Mouse (Mus musculus): ENCODE measurements around the gene Prox1.

Prox1 gene

GRCm38 (mm10) chr1:190140519-190140918 lies 30.0 kb downstream of the Prox1 start:
- DNase-seq, result no peak

DNA sequence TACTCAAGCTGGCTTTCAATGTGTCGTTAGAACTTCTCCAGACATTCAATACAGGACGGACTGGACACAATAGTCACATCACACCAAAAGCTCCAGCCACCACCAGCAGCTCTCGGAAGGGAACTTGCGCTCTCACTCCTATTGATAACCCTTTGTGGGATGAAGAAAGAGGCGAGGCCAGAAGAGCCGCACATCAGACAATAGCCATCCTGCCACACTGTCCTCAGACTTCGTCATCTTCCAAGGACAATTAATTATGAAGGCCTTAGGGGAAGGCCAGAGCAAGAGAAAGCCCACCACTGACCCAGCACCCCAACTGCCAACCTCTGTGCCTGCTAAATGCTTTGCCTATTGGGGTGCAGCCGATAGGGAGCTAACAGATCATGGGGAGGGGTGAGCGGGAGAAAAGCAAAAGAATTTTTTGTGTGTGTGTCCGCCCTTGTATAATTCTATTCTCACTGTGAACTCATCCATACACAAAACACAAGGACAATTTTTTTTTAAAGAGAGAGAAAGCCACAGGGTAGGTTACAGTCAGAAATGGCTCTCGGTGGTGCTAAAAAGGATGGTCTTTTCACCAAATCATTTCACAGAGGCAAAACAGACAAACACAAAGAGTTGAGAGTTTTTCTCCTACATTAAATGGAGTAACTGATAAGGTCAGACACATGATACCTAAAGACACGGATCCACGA lies 30.7 kb downstream of the Prox1 start:
- DNase-seq, result no peak

- no peak for DNase-seq
Observed at GRCm38 (mm10) chr1:190137943-190138342, 32.6 kb downstream of the Prox1 start.

- DNase-seq, result no peak
Observed at GRCm38 (mm10) chr1:190132897-190133296, 37.6 kb downstream of the Prox1 start.

- DNase-seq, result no peak
Observed at GRCm38 (mm10) chr1:190130888-190131287, 39.6 kb downstream of the Prox1 start.

DNA sequence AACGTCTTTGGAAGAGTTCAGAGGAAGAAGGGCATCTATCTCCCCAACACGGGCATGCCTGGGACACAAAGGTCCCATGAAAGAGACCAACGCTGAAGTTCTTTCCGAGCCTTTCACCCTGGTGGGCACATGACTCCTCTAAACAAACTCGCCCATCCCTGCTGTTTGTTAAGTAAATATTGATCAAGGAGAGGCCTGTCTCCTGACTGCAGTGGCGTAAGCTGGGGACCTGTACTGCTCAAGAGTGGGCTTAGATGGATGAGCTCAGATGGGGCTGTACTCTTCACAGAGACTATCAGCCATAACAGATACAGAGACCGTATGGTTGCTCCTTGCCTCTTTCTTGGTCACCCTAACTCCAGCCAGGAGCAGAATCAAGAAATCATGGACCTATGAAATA lies 41.0 kb downstream of the Prox1 start:
- no peak for DNase-seq

DNA sequence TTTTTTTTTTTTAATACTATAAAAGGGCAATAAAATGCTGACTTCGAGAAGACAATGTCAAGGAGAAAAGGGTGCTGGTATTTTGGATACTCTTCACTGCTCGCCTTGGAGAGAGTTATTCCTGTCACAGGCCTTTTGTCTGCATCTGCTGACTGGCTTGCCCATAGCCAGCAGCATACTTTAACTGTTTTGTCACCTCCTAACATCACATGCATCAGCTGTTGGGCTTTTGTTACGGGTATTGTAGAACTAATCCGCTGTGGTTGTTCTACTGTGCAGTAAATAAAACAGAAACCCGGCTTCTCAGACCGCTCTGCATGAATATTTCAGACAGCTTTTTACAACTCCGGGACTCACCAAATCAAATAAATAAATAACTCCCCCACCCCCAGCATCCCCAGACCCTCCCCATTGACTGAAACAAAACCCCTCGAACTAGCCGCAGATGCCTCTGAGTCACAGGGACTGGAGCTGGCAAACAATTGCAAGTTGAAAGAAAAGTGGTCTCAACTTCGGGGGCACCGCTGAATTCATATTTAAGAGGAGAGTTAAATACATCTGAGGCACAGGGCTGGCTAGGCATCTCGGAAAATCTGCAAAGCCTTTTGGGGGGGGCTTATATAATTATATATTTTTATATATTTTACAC lies 41.7 kb downstream of the Prox1 start:
- no peak for DNase-seq

DNA sequence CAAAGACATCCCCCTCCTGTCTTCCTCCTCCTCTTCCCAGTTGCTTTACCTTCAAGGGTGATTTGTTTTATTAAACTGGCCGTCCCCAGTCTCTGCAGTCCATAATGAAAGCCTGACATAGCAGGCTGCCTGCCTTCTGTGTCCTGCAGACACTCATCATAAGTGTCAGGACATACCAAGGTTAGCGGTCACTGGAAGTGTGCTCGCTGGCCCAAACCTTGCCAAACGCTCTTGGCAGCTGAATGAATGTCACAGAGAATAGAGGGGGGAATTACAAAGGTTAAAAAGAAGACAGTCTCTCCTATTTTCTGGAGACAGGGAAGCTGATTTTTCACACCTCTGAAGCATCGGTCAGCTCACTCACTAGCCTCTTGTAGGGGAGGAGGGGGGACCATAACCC lies 42.6 kb downstream of the Prox1 start:
- no peak for DNase-seq

DNA sequence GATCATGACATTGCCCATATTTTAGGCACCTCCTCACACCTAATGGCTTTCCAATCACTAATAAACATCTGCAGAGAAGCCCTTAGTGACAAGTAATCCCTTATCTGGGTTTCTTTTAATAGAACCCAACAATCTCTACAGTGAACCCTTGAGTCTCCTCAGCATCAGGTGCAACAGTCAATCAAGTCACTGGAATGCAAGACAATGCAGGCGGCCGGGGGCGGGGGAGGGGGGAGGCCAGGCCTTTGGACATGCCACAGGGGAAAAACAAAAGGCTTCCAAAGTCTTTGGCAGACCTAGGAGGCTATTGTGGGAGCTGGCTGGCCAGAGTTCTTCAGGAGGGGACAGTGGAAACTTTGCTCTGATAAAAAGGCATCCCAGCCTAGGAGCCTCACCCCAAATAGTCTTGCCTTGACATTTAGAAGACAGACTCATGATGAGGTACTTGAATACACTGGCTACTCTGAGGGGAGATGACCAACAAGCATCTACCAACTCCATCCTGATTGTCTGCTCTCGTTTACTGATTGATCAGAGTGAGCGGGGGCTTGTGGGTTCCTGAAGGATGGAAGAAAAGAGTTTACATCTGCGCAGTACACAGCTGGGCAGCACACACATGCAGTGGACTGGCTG lies 43.2 kb downstream of the Prox1 start:
- DNase-seq, result no peak

DNA sequence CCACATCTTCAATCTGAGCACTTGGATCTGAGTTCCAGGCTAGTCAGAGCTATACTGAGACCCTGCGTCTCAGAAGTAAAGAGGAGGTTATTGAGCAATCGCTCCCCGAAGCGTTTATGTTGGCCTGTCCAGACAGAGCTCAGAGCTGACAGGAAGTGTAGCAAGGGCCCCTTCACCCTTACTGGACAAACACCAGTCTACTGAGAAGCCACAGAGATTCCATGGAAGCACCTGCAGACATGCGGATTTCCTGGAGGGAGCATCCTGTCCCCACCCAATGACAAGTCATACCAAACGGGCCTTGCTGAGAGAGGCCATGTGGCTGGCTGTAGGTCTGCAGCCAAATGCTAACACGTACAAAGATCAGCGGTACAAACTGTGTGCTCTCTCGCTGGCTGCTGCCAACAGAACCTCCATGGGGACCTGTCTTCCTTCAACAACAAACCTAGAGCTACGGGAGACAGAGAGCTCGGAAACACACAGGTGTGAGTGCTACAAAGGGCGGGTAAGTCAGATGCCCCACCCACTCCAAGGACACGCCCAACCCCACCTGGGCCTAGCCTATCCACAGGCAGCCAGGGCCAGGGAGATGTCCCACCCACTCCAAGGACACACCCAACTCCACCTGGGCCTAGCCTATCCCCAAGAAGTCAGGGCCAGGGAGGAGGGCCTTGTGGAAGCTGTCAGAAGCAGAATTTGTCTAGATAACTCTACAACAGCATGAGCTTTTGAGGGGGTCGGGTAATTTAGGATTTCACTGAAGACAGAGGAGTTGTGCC lies 45.4 kb downstream of the Prox1 start:
- peak; percentile 4 for DNase-seq

GRCm38 (mm10) chr1:190123404-190123803 lies 47.1 kb downstream of the Prox1 start:
- DNase-seq, result no peak

DNA sequence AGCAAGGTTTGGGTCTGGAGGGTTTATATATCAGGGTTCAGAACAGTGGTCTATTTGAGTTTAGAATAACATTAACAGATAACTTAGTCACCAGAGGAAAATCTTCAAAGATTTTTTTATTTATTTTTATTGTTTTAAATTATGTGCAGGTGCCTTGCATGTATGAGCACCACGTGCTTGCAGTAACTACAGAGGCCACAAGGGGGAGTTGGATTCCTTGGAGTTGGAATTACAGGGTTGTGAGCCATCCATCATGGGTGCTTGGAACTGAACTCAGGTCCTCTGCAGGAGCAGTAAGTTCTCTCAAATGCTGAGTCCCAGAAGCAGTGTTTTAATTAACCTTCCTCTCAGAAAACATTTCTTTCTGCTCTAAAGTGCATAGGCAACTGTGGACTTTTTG lies 54.5 kb downstream of the Prox1 start:
- DNase-seq, result no peak

DNA sequence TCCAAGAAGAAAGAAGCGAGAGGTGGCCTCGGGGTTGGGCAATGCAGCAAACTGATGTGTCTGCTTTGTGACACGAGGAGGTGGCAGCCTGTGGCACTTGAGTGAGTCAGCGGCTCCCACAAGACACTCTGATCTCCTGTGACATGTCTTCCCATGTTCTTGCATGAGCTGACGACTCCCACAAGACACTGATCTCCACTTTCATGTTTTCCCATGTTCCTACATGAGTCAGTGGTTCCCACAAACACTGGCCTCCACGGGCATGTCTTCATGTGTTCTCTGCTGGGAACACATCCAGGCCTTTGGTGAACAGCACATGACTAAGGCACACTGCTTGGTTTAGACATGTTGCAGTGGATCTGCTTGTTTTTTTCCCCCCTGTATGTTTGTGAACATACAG lies 58.8 kb downstream of the Prox1 start:
- no peak for DNase-seq

DNA sequence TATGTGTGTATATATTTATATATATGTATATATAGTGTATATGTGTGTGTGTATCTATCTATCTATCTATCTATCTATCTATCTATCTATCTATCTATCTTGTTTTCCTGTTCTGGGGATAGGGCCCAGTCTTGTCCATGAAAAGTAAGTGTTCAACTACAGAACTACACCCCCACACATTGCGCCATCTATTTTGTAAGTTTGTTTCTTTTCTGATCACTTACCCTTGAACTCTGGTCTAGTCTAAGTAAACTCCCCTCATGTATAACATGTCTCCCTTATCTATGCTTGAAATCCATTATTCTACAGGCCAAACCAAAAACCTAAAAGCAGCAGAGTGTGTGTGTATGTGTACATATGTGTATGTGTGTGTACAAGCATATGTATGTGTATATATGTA lies 62.9 kb downstream of the Prox1 start:
- no peak for DNase-seq

- no peak for DNase-seq
Observed at GRCm38 (mm10) chr1:190106674-190107420, 63.7 kb downstream of the Prox1 start.

DNA sequence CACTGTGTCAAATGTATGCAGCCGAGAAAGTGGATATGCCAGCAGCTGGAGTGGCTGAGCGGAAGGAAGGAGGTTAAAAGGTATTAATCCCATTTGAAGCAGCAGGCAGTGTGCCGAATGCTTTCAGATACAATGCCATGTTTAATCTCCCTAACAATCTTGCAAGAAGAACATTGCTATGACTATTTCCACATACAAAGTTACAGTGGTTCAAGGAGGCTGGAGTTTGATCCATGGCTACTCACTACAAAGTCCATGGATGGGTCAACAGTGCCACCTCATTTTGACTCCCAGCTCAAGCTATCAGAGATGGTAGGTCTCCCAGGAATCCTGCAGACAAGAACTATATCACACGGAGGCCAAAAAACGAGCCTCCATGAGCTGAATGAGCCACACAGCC lies 64.5 kb downstream of the Prox1 start:
- DNase-seq, result no peak

DNA sequence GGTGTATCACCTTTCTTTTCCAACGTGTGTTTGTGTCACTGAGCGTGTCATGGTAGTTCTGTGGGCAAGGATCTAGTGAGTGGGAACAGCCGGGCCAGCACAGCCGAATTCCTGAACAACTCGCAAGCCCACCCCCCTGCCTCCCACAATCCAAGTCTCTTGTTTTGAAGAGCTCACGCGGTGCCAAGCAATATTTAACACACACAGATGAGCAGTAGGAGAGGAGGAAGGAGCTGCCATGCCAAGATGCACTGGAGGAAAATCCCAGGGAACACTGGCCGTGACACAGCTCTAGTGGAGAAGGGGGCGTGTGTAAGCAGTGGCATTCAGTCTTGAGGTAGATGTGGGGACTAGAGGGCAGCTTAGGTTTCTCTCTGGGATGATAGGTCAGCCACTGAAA lies 77.2 kb downstream of the Prox1 start:
- no peak for DNase-seq

GRCm38 (mm10) chr1:190092076-190092475 lies 78.4 kb downstream of the Prox1 start:
- DNase-seq, result no peak

DNA sequence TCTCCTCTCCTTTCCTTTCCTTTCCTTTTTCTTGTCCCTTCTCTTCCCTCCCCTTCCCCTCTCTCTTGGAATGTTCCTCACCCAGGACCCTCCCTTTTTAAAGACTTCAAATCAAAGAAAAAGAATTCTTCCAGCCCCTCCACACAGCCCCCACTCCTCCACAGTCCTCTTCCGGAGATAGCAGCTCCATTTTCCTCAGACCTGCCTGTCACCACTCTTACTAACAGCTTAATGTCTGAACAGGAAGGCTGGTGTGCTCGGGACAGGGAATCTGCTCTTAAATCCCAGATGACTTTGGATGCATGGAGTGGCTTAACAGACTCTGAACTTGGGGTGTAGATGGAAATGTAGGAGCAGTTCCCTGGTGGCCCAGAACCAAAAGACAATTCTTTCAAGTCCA lies 81.6 kb downstream of the Prox1 start:
- DNase-seq, result no peak

DNA sequence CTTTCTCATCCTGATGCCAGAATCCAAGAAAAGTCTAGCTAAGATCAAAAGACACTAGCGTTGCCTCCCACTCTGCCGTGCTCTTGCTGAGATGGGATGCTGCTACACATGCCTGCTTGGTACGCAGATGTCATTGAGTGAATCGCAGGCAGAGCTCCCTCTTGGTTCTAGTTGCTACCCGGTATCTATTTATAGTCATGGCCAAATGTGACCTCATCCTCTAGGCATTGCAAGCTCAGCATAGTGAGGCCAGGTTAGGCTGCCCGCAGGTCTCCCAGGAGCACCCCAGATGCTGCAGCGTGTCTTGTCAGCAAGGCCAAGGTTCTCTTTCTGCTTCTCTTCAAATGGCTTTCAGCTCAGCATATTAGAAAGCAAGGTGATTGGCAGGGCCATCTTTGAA lies 84.8 kb downstream of the Prox1 start:
- peak; percentile 13 for DNase-seq

GRCm38 (mm10) chr1:190079643-190080275 lies 90.8 kb downstream of the Prox1 start:
- no peak for DNase-seq

DNA sequence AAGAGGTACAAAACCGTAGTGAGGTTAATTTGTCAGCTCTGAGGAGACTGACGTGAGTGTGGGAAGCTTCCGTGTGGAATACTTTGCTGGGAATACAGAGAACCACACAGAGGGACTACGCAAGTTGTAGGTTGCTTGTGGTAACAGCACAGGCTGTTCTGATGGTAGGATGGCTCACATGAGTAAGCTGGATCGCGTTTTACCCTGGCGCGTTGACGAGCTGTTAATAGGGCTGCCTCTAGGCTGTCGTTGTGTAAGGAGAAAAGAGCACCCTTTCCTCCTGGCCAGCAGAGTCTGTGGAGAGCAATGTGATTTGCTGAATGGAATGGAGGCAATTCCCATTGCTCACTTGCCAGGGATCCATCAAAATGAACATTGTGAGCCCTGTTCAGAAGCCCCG lies 93.9 kb downstream of the Prox1 start:
- no peak for DNase-seq

All from kidney, adult 9 months (tissue).